Mouse (Mus musculus): ENCODE measurements around the gene Pxt1.
"Not testable (repeated sequence)": the region's sequence is repeated elsewhere in the genome, so short reads cannot be mapped to it uniquely, and the experiment has no call there.

The Pxt1 gene

DNA sequence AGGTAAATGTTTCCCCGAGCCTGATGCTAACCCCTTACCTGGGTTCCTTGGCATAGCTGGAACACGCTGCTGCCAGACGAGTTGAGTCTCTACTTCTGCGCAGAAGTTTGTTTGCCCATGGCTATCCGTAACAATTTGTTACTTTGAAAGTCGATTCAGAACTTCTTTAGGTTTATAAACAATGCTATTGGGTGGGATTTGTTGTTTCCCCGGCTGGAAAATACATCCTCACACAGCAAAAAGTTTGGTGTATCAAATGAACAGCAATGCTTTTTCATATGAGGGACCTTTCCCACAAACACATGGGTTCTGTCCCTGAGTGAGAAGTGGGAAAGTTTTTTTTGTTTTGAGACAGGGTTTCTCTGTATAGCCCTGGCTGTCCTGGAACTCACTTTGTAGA, at the start of gene Pxt1:
Gene Pxt1 (minus strand): TSS at position 101 of the 400 bp plus-strand sequence.
- no peak for DNase-seq

DNA sequence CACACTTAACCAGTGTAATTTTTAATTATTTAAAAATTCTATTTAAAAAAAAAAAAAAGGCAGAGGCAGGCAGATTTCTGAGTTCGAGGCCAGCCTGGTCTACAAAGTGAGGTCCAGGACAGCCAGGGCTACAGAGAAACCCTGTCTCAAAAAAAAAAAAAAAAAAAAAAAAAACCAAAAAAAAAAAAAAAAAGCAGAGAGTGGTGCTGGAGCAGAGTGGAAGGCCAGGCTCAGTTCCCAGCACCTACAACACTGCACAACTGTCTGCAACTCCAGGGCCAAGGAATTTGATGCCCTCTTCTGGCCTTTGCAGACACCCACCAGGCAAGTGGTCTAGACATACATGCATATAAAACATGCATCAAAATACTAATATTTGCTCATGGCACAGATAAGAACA, 49.4 kb upstream of the Pxt1 start:
- not testable (repeated sequence) for DNase-seq

DNA sequence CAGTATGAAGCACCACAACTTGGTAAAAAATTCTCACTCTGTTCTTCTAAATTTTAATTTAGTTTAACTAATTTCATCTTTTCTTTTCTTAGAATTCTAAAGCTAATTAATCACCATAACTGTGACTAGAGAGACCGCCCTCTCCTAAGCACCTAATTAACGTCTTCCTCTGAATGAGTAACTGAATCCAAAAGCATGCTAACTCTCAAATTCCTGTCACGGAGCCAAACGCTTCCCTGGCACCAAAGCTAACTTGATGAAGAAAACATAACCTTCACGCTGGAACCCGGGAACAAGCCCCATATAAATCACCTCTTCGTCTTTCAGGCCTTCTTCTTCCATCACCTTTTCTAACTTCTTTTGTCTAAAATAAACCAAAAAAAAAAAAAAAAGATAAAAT, 48.5 kb upstream of the Pxt1 start:
- no peak for DNase-seq

DNA sequence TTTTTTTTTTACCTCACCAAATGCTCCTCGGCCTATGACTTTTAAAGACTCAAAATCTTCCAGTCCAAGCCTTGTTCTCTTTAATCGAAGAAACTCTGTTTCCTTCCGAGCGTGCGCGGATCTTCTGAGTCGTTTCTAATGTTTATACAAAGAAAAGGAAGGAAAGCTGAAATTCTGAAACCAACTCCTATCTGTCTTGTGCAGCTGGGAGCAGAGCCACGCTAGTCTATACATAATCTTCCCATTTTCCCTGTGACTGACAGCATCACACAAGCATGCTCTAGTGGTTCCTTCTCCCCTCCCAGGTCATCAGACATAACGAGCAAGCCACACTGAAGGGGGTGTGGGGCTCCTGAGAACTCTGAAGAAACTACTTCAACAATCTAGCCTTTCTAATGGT, 47.6 kb upstream of the Pxt1 start:
- DNase-seq = no peak

DNA sequence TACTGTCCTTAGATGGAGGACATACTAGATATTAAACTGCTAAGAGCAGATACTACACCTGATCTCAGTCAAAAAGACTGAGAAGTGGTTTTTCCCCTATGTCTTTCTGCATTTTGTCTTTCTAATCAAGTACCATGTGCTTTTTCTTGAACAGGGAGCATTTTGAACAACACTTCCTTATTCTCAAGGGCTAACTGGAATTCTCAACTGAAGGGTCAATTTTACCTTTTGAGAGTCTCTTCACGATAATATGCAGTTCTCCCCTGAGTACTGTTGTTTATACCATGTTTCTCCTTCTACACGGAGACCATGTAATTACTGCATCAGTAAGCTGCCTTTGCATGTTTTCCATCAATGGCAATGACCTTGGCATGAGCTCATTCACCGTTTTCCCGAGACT, 46.4 kb upstream of the Pxt1 start:
- DNase-seq = no peak

DNA sequence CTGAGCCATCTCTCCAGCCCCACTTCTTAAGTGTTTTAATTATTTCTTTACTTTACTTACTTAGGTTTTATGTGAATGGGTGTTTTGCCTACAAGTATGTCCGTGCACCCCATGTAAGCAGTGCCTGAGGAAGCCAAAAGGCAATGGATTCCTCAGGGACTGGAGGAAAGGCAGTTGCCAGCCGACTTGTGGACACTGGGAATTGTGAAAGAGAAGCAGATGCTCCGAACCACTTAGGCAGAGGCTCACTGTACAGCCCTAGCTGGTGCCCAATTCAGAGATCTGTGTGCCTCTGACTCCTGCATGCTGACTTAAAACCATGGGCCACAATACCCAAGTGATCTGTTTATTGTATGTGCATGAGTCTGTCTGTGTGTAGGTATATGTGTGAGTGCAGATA, 45.4 kb upstream of the Pxt1 start:
- DNase-seq = no peak

DNA sequence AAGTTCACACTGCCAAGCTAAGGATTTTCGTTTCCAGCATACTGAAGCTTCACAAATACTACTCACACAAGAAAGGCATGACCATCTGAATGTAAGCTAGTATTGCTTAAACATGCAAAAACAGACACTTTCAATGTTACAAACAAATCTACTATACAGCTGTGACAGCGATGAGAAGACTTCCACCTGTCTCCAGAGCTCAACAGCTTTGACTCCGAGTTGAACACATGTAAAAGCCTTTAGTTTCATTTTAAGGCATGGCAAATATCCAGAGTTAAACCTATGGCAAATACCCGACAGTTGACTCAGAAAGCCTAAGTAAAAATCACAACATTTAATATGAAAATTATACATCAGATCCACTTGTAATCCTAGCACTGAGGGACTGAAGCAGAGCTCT, 44.7 kb upstream of the Pxt1 start:
- no peak for DNase-seq

DNA sequence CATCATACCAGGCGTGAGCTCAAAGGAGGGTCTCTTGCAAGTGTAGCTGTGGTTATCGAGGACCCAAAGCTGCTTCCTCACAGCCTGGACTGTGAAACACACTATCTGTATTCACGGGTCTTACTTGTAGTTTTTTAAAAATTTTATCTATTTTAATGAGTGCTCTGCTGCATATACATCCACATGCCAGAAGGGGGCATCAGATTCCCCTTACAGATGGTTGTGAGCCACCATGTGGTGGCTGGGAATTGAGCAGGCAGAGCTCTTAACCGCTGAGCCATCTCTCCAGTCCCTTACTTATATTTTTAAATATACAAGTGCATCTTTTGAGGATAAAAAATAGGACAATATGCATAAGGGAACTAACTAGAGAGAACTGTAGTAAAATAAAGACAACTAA, 44.1 kb upstream of the Pxt1 start:
- peak; percentile 56 for DNase-seq

DNA sequence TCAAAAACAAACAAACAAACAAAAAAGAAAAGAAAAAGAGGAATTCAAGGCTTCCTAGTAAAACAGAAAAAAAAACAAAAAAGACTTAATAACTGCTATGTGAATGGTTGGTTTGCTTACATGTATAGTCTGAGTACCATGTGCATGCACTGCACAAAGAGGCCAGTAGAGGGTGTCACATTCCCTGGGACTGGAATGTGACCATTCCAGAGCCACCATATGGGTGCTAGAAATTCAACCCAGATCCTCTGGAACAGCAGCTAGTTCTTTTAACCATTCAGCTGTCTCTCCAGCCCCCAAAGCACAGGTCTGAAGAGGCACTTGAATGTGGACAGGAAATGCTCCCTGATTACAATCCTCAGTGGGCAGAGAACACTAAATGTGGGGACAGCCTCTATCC, 43.2 kb upstream of the Pxt1 start:
- DNase-seq = peak; percentile 45

DNA sequence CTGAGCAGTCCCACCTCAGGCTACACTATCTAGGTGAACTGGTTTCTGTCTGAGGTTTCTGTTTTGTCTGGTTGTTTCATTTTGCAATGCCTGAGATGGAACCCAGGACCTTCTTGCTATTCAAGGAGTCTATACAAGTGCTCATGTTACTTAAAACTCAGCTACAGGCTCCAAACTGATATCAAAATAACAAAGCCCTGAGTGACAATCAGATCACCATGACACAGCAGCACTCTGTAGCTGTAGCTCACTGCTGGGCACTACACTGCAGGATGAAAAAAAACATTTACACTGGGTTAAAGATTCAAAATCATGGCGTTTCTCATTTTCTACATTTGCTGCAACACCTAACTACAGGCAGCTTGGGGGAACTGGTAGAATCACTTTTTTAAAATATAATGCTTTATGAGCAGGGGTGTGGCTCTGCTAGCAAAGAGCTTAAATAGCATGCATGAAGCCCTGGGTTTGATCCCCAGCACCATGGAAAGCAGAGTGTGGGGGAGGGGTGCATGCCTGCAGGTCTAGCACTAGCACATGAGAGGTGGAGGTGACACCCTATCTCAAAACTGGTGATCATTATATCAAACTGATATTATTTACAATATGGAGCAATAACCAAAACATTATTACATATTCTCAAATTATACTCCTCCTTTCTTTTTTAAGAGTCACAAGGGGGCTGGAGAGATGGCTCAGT, 41.2 kb upstream of the Pxt1 start:
- no peak for DNase-seq

DNA sequence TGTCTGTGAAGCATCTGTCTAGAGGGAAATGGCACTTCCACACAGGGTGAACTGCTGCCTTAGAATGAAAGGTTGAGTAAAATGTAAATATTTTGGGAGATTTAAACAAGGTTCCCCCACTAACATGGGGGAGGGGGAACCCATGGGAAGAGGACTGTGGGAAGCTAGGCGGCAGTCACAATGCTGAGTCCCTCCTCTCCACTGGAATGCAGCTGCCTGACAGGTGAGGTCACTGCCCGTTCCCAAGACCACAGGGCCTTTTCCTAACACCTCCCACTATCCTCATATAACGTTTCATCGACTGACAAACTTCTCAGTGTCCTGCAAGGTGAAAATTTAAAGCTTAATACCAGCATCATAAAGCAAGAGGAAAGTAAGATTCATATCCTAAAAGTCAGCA, 39.0 kb upstream of the Pxt1 start:
- DNase-seq = no peak

DNA sequence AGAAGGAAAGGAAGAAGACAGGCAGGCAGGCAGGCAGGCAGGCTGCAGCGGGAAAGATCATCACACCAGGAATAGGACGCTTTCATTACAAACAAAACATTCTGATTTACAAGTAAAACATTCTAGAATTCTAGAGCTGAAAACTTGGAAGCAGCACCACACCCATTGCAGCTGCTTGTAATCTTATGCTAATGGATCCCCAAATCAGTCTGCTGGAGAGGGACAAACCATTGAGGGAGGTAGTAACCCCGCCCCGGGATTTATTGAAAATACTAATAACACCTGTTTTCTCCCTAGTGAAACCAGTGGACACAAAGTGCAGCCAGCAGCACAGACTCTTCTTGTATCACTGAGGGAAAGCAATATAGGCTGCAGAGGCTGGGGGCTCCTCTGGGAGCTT, 37.4 kb upstream of the Pxt1 start:
- no peak for DNase-seq

DNA sequence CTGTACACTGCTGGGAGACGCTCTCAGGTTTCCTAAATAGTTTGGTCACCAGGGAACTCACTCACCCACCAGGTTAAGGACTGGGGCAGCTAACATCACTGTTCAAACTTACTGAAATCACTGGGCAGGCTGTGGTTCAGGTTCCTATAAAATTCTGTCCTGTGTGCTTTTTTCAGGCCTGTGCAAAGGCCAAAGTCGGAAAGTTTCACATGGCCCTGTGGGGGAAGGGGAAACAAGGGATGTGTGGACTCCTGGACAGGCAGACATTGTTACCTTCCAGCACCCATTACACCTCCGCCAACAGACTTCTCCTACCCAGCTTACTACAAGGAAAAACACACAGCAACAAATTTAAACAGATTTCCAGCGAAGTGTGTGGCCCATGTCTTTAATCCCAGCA, 35.5 kb upstream of the Pxt1 start:
- DNase-seq = no peak

DNA sequence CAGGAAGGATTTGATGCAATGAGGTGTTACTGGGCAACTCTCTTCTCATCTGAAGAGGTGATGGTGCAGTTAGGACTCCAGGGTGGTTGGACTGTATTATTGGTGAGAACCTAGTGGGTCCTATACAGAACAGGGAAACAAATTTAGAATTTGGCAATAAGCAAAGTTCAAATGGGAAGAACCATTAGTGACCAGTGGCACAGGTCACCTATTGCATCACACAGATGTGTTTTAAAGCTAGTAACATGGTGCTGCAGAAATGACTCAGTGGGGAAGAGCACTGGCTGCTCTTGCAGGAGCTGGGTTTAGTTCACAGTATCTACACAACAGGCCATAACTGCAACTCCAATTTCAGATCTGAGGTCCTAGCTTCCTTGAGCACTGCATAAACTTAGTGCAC, 26.5 kb upstream of the Pxt1 start:
- DNase-seq = no peak

DNA sequence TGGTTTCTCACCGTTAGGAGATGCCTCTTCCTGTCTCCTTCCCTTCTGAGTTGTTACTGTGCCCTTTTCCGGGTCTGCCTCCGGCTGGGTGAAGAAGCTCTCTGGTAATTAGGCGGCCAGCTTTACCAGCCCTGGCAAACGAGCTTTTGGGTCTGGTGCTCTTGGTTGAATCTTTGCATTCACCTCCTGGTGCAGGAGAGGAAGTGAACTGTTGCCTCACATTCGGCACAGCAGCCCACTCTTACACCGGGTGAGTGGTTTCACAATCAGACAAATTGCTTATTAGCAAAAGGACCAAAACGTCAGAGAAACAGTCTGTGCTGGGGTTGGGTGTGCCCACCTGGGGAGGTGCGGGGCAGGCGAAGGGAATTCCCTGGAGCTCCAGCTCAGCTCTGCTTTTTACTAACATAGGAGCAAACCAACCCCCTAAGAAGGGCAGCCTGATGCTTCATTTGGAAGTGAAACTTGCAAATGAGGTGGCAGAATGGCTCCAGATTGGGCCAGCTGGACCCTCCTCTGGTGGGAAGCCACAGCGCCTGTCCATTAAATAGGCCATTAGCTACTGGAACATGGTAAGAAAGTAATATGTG, 23.5 kb upstream of the Pxt1 start:
- DNase-seq = no peak

DNA sequence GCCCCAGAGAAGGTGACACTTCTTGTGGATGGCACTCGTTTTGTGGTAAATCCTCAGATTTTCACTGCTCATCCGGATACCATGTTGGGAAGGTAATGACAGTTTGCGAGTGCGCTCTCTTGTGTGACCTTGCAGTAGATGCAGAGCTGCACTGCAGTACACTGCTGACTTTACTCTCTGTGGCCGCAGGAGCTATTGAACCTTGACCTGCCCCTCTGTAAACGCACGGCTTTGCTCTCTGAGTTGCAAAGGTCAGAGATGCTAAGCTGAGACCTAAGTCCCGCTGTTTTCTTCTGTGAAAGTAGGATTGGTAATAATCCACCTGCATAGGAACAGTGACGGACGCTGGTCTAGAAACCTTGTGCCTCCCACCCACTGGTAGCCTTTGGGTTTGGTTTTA, 18.0 kb upstream of the Pxt1 start:
- DNase-seq = no peak

DNA sequence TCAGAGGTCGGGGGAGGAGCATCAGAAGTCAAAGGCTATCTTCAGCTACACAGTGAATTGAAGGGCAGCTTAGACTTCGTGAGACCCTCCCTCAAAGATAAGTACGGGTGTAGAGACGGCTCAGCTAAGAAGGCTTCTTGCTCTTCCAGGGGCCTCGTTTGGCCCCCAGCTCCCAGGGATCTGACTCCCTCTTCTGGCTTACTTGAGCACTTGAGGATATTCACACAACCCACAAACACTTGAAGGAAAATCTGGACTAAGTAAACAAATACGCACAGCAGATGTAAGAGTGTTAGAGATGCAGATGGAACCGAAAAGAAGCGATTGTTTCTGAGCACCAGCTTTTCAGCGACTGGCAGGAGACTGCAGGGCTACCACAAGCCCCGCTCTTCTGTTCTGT, 17.0 kb upstream of the Pxt1 start:
- no peak for DNase-seq

DNA sequence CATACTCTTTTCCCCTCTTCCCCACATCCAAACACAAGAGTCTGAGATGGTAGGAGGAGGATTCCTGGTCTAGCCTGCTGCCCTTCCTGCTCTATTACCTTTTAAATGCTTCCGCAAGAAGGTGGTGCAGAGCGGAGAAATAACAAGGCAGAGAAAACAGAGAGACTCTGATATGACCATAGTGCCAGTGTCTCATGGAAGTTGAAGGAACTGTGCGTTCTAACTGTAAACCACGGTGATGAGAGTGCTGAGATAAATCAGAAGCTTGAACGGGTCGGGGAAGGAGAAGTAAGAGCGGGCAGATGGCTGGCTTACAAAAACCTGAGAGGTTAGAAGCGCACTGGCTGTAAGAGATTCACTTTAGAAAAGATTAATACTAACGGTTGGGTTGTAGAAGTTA, 10.8 kb upstream of the Pxt1 start:
- no peak for DNase-seq

DNA sequence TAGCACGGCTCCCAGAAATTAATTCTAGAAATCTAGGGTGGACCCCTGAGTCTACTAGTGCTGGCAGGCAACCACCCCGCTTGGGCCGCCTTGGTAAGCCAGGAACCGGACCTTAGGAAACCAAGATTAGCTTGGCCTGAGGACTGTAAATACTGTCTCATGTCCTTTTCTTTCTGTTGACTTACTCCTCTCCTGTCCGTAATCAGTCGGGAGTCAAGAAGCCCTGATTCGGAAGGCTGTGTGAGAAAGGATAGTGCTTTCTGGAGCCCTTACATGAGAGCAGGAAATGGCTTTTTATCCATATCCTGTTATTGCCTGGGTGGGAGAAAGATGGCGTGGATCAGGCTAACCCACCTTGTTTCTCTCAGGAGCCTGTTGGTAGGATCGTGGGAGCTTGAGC, 9.6 kb upstream of the Pxt1 start:
- DNase-seq = peak; percentile 55

DNA sequence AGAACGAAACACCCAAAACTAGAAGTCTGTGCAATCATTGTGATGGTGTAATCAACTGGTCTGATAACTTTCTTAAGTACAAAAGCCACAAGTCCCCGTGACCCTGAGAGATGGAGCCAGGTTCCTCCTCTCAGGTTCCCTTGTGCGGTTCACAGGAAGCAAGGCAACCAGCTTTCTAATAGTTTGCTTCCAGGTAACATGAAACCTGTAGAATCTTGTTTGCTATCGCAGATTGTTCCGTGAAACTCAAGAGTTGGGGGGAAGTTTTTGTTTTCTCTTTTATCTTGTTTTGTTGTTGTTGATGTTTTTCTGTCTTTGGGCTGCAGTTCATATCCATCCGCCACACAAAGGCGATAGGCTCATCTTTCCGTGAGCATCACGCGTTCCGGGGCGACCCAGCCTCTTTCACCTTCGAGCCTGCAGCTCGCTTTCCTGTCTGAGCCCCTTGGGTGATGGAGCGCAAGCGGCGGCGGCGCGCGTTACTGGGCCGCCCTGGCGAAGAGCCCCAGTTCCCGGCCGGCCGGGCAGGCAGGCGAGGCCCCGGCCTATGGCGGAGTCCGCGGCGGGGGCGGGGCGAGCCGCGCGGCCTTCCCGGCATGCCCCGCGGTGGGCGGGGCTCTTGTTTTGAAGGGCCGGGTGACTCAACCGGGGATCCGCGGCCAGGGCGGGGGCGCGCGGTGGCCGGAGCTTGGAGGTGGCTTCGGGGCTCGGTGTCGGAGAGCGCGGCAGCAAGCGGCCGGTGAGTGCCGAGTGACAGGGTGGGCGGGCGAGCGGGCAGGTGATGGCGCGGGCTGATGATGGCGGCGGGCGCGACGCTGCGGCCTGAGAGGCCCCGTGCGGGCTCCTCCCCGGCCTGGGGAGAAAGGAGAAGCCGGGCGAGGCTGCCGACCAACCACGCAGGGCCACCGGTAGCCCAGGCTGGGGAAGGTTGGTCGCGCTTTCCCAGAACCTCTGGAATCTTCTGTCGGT, 8.5 kb upstream of the Pxt1 start, which contains the start of gene Kctd20:
Gene Kctd20 (plus strand): TSS at position 120 of the 969 bp plus-strand sequence.
- peak; percentile 98 for DNase-seq

DNA sequence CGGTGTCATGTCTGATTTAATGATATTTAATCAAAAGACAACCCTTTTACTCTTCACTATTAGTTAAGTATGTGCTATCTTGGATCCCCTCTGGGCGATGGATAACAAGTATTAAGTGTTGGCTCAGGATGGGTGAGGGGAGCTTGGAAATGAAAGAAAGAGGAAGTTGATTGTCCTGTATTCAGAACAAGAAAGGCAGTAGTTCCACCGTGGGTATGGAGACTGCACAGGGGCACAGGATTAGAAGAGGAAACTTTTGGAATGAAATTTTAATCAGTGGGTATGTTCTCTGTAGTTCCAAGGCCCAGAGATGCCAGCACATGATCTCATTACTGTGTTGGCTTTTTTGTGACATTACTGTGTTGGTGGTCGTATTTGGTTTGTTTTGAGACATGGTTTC, 7.1 kb upstream of the Pxt1 start:
- DNase-seq = no peak

DNA sequence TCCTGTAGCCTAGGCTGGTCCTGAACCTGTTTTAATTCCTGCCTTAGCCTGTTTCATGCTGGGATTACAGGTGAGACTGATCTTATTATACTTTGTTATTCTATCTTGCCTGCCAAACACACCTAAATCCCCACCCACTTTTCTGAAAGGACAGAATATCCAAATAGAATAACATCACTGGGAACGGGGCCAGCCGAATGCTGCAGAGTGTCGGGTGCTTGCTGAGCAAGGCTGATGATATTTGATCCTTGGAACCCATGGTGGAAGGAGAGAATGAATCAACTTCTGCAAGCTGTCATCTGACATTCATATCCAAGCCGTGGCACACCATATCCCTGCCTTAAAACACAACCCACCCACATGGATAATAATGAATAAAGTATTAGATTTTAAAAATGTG, 5.0 kb upstream of the Pxt1 start:
- DNase-seq = no peak

DNA sequence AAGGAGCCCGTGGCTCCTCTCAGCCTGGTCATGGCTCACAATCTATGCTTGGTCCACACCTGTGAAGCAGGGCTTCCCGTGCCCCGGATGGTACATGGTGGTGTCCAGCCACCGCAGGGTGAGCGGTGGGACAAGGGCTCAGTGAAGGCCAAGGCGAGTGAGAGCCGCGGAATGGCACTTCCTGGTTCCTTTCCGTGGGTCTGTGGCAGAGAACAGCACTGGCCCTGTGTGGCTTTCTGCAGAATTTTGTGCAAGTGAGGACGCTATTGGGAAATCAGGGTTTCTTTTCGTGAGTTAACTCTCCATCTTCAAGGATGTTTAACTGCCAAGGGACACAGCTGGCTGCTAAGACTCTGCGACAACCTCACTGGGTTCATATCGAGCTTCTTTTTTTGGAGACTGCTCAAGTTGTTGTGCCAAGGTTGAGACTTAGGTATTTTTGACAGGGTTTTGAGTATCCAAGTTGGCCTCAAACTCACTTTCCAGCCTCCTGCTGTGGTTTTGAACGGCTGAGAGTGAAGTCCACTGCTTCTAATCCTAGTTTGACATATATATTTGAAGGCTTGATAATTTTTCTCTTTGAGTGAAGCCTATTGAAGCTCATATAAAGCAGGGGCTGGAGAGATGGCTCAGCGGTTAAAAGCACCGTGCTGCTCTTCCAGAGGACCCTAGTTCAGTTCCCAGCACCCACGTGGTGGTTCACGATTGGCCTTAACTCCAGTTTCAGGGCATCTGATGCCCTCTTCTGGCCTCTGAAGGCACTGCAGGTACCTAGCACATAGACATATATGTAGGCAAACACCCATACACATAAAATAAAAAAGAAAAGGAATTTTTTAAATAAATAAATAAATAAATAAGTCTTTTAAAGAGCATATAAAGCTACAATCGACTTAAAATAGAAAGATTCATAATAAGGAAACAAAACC, 3.6 kb upstream of the Pxt1 start:
- no peak for DNase-seq
